Mouse (Mus musculus) liver, embryonic 15.5 days (tissue): ENCODE results near the gene Wdr17. TPM values are rescaled to one million over a fixed set of nuclear protein-coding genes. Genes with fewer than 3 reads are reported as not detected.

Experiments
- ATAC-seq: fragments of 200-750 bp; cut with Nextera tagmentation; 2 replicates; pipeline ENCODE4 v1.8.0; 2017; ENCODE audit warnings: moderate number of reproducible peaks, mild to moderate bottlenecking, moderate library complexity; ENCODE audit not compliant: insufficient read depth
- H3K27ac ChIP-seq: fragments of 300-500 bp; sonication (generic); replicated peaks from 2 replicates; pipeline ENCODE4 v1.5.1; 2015; ENCODE audit warnings: mild to moderate bottlenecking, inconsistent platforms
- H3K27me3 ChIP-seq: fragments of 300-500 bp; sonication (generic); 2 replicates; pipeline ENCODE4 v1.6.1; 2015; ENCODE audit warnings: mild to moderate bottlenecking, inconsistent platforms
- H3K36me3 ChIP-seq: fragments of 300-500 bp; sonication (generic); replicated peaks from 2 replicates; pipeline ENCODE4 v1.6.1; 2015; ENCODE audit warnings: moderate library complexity, mild to moderate bottlenecking, inconsistent platforms
- H3K4me1 ChIP-seq: fragments of 300-500 bp; sonication (generic); replicated peaks from 2 replicates; pipeline ENCODE4 v1.6.1; 2015; ENCODE audit warnings: inconsistent platforms
- H3K4me2 ChIP-seq: fragments of 300-500 bp; sonication (generic); 2 replicates; pipeline ENCODE4 v1.6.1; 2015; ENCODE audit warnings: moderate library complexity, mild to moderate bottlenecking, inconsistent platforms
- H3K4me3 ChIP-seq: fragments of 300-500 bp; sonication (generic); replicated peaks from 2 replicates; pipeline ENCODE4 v1.5.1; 2015; ENCODE audit warnings: mild to moderate bottlenecking, inconsistent platforms
- H3K9ac ChIP-seq: fragments of 300-500 bp; sonication (generic); 2 replicates; pipeline ENCODE4 v1.6.1; 2015; ENCODE audit warnings: moderate library complexity, mild to moderate bottlenecking, inconsistent platforms
- H3K9me3 ChIP-seq: fragments of 300-500 bp; sonication (generic); replicated peaks from 2 replicates; pipeline ENCODE4 v1.6.1; 2016; ENCODE audit warnings: inconsistent platforms
- WGBS: fragments of 180-500 bp; shearing (Covaris S2); methylation state at CpG from one replicate; pipeline ENCODE4 v1.1.7; 2015; ENCODE audit warnings: mixed read lengths; ENCODE audit not compliant: insufficient replicate concordance; 5-methylcytosine and 5-hydroxymethylcytosine counted together
- polyA plus RNA-seq: library from polyadenylated mRNA; unstranded; fragments of >200 nt; fragmentation: Nextera tagmentation; extraction: Ambion mirVana; gene quantifications from 2 replicates; pipeline ENCODE4 v1.2.1, GENCODE M21; 2015

Wdr17 gene
- polyA plus RNA-seq, 1 experiment from 2014 or later: not detected

GRCm38 (mm10) chr8:54594634-54595033 lies 292.4 kb downstream of the Wdr17 start:
- Histone ChIP-seq H3K4me1 (no peaks in the 10 kb centered on the region), H3K27ac (no peak overlapping the region), H3K36me3 (no peaks in the 10 kb centered on the region), H3K4me2 (no peak overlapping the region), H3K9ac (no peak overlapping the region), H3K4me3 (no peak overlapping the region), H3K27me3 (no peaks in the 10 kb centered on the region), H3K9me3 (no peaks in the 10 kb centered on the region)
- no peak for ATAC-seq
- WGBS: 84% methylated on average over 5 of the region's 5 CpGs

GRCm38 (mm10) chr8:54582886-54583285 lies 304.1 kb downstream of the Wdr17 start:
- Histone ChIP-seq H3K4me1 (no peaks in the 10 kb centered on the region), H3K4me2 (no peak overlapping the region), H3K27ac (no peak overlapping the region), H3K4me3 (no peak overlapping the region), H3K9me3 (no peaks in the 10 kb centered on the region), H3K36me3 (no peaks in the 10 kb centered on the region), H3K27me3 (no peaks in the 10 kb centered on the region), H3K9ac (no peak overlapping the region)
- 17% methylated on average over 1 of the region's 1 CpGs for WGBS
- no peak for ATAC-seq

- Histone ChIP-seq H3K36me3 (no peaks in the 10 kb centered on the region), H3K27ac (no peak overlapping the region), H3K4me2 (no peak overlapping the region), H3K9me3 (no peaks in the 10 kb centered on the region), H3K4me3 (no peak overlapping the region), H3K4me1 (no peaks in the 10 kb centered on the region), H3K9ac (no peak overlapping the region), H3K27me3 (no peaks in the 10 kb centered on the region)
- ATAC-seq: no peak
- 44% methylated on average over 3 of the region's 3 CpGs for WGBS
Observed at GRCm38 (mm10) chr8:54581436-54581835, 305.5 kb downstream of the Wdr17 start.

Other genes starting within 250 kb of the Wdr17 start
- 2.5 and 2.9 TPM in 2 replicates for gene Gpm6a, start 67.7 kb upstream of the Wdr17 start, polyA plus RNA-seq